Mouse (Mus musculus): ENCODE results near the gene Xpo1. TPM values are rescaled to one million over a fixed set of nuclear protein-coding genes. Genes with fewer than 3 reads are reported as not detected.
"Not testable (repeated sequence)": the region's sequence is repeated elsewhere in the genome, so short reads cannot be mapped to it uniquely, and the experiment has no call there.

Gene Xpo1
- total and polyA plus RNA-seq, 3 experiments = 140 to 295 (median 246) TPM

DNA sequence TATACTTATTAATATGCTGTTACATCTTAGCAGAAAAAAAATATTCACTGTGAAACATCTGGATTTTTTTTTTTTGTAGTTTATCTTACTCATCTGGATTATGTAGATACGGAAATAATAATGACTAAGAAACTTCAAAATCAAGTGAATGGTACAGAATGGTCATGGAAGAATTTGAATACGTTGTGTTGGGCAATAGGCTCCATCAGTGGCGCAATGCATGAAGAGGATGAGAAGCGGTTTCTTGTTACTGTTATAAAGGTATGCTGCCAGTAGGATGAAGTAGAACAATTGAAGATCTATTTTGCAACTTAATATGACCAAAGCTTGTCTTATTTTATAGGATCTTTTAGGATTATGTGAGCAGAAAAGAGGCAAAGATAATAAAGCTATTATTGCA is 28.6 kb downstream of the Xpo1 start:
- Histone ChIP-seq H3K9me3 (replicated peaks; ENCODE audit: low read length) (no peaks in the 10 kb centered on the region), H3K9ac (ENCODE audit: insufficient read depth, low read depth) (no peak overlapping the region), H3K27me3 (replicated peaks) (no peaks in the 10 kb centered on the region), H3K4me2 (ENCODE audit: insufficient read depth, low read depth, poor library complexity, severe bottlenecking) (no peak overlapping the region), H3K4me3 (replicated peaks in 1 of 3; ENCODE audit: low read depth in 2 of 3, low read length in 2 of 3, poor library complexity in 1 of 3) (no peak overlapping the region), H3K36me3 (replicated peaks in 1 of 2; ENCODE audit: control insufficient read depth in 1 of 2, insufficient read depth in 1 of 2, low read length in 1 of 2) (peaks cover 63 to 92% of the 10 kb centered on the region in 2 experiments), H3K79me2 (replicated peaks; ENCODE audit: control insufficient read depth, extremely low read depth, insufficient read depth, poor library complexity, severe bottlenecking) (peaks cover 8% of the 10 kb centered on the region), H3K4me1 (ENCODE audit: control insufficient read depth in 1 of 2, insufficient read depth in 2 of 2) (no peaks in the 10 kb centered on the region), H3K27ac (ENCODE audit: insufficient read depth, low read depth) (no peak overlapping the region)
- TF ChIP-seq NRF1 (IDR thresholded peaks at IDR 0.05; ENCODE audit: low read depth, low read length) = no peak
- no peak for TF ChIP-seq MAFK (IDR thresholded peaks at IDR 0.05; ENCODE audit: insufficient replicate concordance, low read length)
- TF ChIP-seq EP300 (IDR thresholded peaks at IDR 0.05; ENCODE audit: low read length) = no peak
- no peak for TF ChIP-seq ZC3H11A (IDR thresholded peaks at IDR 0.05; ENCODE audit: low read depth, low read length)
- no peak for TF ChIP-seq MXI1 (IDR thresholded peaks at IDR 0.05; ENCODE audit: low read depth, low read length)
- no peak for TF ChIP-seq TCF12 (IDR thresholded peaks at IDR 0.05; ENCODE audit: low read depth, low read length)
- TF ChIP-seq ZNF384 (IDR thresholded peaks at IDR 0.05; ENCODE audit: low read depth, low read length) = no peak
- TF ChIP-seq IRF4 (IDR thresholded peaks at IDR 0.05; ENCODE audit: low read depth, low read length) = no peak
- TF ChIP-seq MAZ (IDR thresholded peaks at IDR 0.05; ENCODE audit: low read depth, low read length) = no peak
- no peak for TF ChIP-seq ETS1 (conservative IDR thresholded peaks at IDR 0.05; ENCODE audit: low read depth, low read length)
- no peak for TF ChIP-seq POLR2AphosphoS2 (IDR thresholded peaks at IDR 0.05; ENCODE audit: low read depth, low read length)
- no peak for TF ChIP-seq GABPA (IDR thresholded peaks at IDR 0.05; ENCODE audit: insufficient replicate concordance, low read depth, low read length)
- no peak for TF ChIP-seq MAX (IDR thresholded peaks at IDR 0.05; ENCODE audit: low read length)
- no peak for TF ChIP-seq SIN3A (IDR thresholded peaks at IDR 0.05; ENCODE audit: low read length)
- no peak for TF ChIP-seq KAT2A (IDR thresholded peaks at IDR 0.05; ENCODE audit: insufficient replicate concordance, low read length)
- no peak for TF ChIP-seq NELFE (IDR thresholded peaks at IDR 0.05; ENCODE audit: low read depth, low read length)
- no peak for TF ChIP-seq HCFC1 (IDR thresholded peaks at IDR 0.05; ENCODE audit: low read depth, low read length)
- TF ChIP-seq USF1 (IDR thresholded peaks at IDR 0.05; ENCODE audit: low read depth, low read length) = no peak
- TF ChIP-seq CHD2 (IDR thresholded peaks at IDR 0.05; ENCODE audit: low read length) = no peak
- DNase-seq (ENCODE audit: extremely low read depth) = no peak
- in situ Hi-C loops (cut with MboI; ENCODE audit: low pct_ligation_motif_present, low pct_unique_long_range_greater_than_20kb, low sequenced_read_pairs) = no loop called here
- dilution Hi-C loops (cut with MboI; ENCODE audit: extremely low pct_ligation_motif_present, extremely low pct_unique_long_range_greater_than_20kb, low sequenced_read_pairs) = no loop called here

DNA sequence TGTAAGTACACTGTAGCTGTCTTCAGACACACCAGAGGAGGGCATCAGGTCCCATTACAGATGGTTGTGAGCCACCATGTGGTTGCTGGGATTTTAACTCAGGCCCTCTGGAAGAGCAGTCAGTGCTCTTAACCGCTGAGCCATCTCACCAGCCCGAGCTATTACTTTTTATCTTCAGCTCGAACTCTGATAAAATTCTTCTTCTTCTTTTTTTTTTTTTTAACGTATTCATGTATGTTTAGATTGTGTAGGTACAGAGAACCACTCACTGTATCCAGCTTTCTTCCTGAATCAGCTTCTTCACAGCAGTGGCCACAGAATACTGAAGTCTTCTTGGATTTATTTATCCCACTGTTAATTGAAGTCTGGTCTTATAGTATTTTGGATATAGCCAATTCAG is 33.0 kb downstream of the Xpo1 start:
- H3K79me2 ChIP-seq (replicated peaks; ENCODE audit: control insufficient read depth, extremely low read depth, insufficient read depth, poor library complexity, severe bottlenecking); dilution Hi-C loops (cut with MboI; ENCODE audit: extremely low pct_ligation_motif_present, extremely low pct_unique_long_range_greater_than_20kb, low sequenced_read_pairs); H3K4me3 ChIP-seq (replicated peaks in 1 of 3; ENCODE audit: low read depth in 2 of 3, low read length in 2 of 3, poor library complexity in 1 of 3); H3K27me3 ChIP-seq (replicated peaks); H3K9me3 ChIP-seq (replicated peaks; ENCODE audit: low read length); DNase-seq (ENCODE audit: extremely low read depth); H3K27ac ChIP-seq (ENCODE audit: insufficient read depth, low read depth); H3K4me2 ChIP-seq (ENCODE audit: insufficient read depth, low read depth, poor library complexity, severe bottlenecking); in situ Hi-C loops (cut with MboI; ENCODE audit: low pct_ligation_motif_present, low pct_unique_long_range_greater_than_20kb, low sequenced_read_pairs); H3K4me1 ChIP-seq (ENCODE audit: control insufficient read depth in 1 of 2, insufficient read depth in 2 of 2); H3K9ac ChIP-seq (ENCODE audit: insufficient read depth, low read depth): not testable (repeated sequence)
- peaks cover 64 to 95% of the 10 kb centered on the region in 2 experiments for H3K36me3 ChIP-seq (replicated peaks in 1 of 2; ENCODE audit: control insufficient read depth in 1 of 2, insufficient read depth in 1 of 2, low read length in 1 of 2)

Measured in CH12.LX (cell line).